Mouse (Mus musculus) bone marrow macrophage, adult 2 months (primary cell): ENCODE measurements around the gene Yipf6. TPM values are rescaled to one million over a fixed set of nuclear protein-coding genes. Genes with fewer than 3 reads are reported as not detected.
"Not testable (repeated sequence)": the region's sequence is repeated elsewhere in the genome, so short reads cannot be mapped to it uniquely, and the experiment has no call there.

ENCODE experiments used
- H3K27ac ChIP-seq: 2 replicates; pipeline ENCODE4 v1.5.1; 2012; ENCODE audit warnings: low read depth, low read length; ENCODE audit not compliant: insufficient read depth
- H3K4me1 ChIP-seq: 2 replicates; pipeline ENCODE4 v1.6.1; 2012; ENCODE audit warnings: low read length; ENCODE audit not compliant: control insufficient read depth, insufficient read depth
- H3K4me3 ChIP-seq: 2 replicates; pipeline ENCODE4 v1.5.1; 2012; ENCODE audit warnings: mild to moderate bottlenecking, low read length, moderate library complexity; ENCODE audit not compliant: insufficient read depth
- CTCF ChIP-seq: IDR thresholded peaks from 2 replicates; pipeline ENCODE4 v1.5.1; 2012; ENCODE audit warnings: low read depth, mild to moderate bottlenecking, low read length, moderate library complexity
- POLR2A ChIP-seq: IDR thresholded peaks from 2 replicates; pipeline ENCODE4 v1.6.1; 2012; ENCODE audit warnings: mild to moderate bottlenecking, low read depth, low read length, borderline replicate concordance
- polyA plus RNA-seq: library from polyadenylated mRNA; stranded (reverse); fragments of >200 nt; gene quantifications from 2 replicates; pipeline ENCODE4 v1.2.4, GENCODE M21; 2012; ENCODE audit not compliant: missing spikeins, insufficient read depth, insufficient read length

Gene Yipf6
- polyA plus RNA-seq, 1 experiment = 31.6 TPM

GRCm38 (mm10) chrX:98953941-98954340 is 17.8 kb downstream of the Yipf6 start:
- Histone ChIP-seq H3K4me1 (no peaks in the 10 kb centered on the region), H3K4me3 (no peak overlapping the region), H3K27ac (no peak overlapping the region)
- peak; percentile 32 for TF ChIP-seq CTCF
- no peak for TF ChIP-seq POLR2A

- no peak for TF ChIP-seq CTCF
- no peak for TF ChIP-seq POLR2A
- Histone ChIP-seq H3K27ac (no peak overlapping the region), H3K4me1 (peaks cover under 1% of the 10 kb centered on the region), H3K4me3 (no peak overlapping the region)
Observed at GRCm38 (mm10) chrX:98958287-98958686, 22.2 kb downstream of the Yipf6 start.

- no peak overlapping the region for H3K4me3 ChIP-seq
- H3K27ac ChIP-seq = no peak overlapping the region
- TF ChIP-seq CTCF (no peak), POLR2A (no peak)
- peaks cover 6% of the 10 kb centered on the region for H3K4me1 ChIP-seq
Observed at GRCm38 (mm10) chrX:98959050-98959449, 22.9 kb downstream of the Yipf6 start.

DNA sequence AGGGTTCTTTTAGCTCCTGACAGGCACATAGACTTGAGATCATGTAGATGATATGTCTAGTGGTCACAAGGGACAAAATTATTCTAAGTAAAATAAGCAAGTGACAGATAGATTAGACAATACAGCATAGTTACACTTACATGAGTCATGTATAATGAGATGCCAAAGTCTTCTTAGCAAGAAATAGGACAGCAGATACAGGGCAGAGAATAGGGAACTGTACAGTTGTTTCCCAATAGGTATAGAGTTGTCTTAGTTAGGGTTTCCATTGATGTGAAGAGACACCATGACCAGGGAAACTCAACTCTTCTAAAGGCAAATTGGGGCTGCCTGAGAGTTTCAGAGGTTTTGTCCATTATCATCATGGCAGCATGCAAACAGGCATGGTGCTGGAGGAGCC is 27.6 kb downstream of the Yipf6 start:
- H3K4me3 ChIP-seq = no peak overlapping the region
- H3K27ac ChIP-seq = peak overlapping the region; percentile 61; the same call in 1 of the 2 replicates
- TF ChIP-seq POLR2A = no peak
- TF ChIP-seq CTCF = no peak
- peaks cover 15% of the 10 kb centered on the region for H3K4me1 ChIP-seq

- Histone ChIP-seq H3K4me1 (peaks cover 17% of the 10 kb centered on the region), H3K4me3 (no peak overlapping the region), H3K27ac (peak overlapping the region; percentile 61)
- TF ChIP-seq POLR2A (no peak), CTCF (no peak)
Observed at GRCm38 (mm10) chrX:98964513-98964912, 28.4 kb downstream of the Yipf6 start.

- not testable (repeated sequence) for H3K27ac ChIP-seq, H3K4me3 ChIP-seq, H3K4me1 ChIP-seq
Observed at GRCm38 (mm10) chrX:98986611-98987010, 50.5 kb downstream of the Yipf6 start.

DNA sequence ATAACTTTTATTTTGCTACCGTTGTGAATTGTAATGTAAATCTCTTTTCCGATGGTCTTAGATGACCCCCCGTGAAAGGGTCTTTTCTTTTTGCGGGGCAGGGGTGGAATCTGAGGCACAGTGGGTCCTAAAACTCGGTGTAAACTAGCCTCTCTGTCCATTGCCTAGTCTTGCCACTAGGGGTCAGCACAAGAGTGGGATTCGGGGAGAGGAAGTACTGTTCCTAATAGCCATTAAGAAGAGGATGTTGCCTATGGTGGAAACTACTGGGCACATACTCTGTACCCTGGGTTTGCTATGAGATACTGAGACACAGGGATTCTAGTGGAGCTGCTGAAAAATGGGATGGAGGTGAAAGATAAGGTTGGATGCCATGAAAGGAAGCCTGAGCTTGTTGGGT is 53.5 kb downstream of the Yipf6 start:
- Histone ChIP-seq H3K27ac (no peak overlapping the region), H3K4me1 (peaks cover 3% of the 10 kb centered on the region; the same call in 1 of the 2 replicates), H3K4me3 (no peak overlapping the region)
- TF ChIP-seq CTCF (peak; percentile 24; the same call in 1 of the 2 replicates), POLR2A (no peak)

Other genes with a start within 250 kb of the Yipf6 start
- gene Ophn1, start 45.3 kb upstream of the Yipf6 start, polyA plus RNA-seq = 42.4 and 42.6 TPM in 2 replicates
- 50.1 and 57.4 TPM in 2 replicates for gene Stard8, start 66.9 kb downstream of the Yipf6 start, polyA plus RNA-seq
- gene Efnb1, start 199.8 kb downstream of the Yipf6 start, polyA plus RNA-seq = 1.9 and 2.7 TPM in 2 replicates